ENCODE assay signal across 9 mouse cellular contexts in the genomic region with DNA sequence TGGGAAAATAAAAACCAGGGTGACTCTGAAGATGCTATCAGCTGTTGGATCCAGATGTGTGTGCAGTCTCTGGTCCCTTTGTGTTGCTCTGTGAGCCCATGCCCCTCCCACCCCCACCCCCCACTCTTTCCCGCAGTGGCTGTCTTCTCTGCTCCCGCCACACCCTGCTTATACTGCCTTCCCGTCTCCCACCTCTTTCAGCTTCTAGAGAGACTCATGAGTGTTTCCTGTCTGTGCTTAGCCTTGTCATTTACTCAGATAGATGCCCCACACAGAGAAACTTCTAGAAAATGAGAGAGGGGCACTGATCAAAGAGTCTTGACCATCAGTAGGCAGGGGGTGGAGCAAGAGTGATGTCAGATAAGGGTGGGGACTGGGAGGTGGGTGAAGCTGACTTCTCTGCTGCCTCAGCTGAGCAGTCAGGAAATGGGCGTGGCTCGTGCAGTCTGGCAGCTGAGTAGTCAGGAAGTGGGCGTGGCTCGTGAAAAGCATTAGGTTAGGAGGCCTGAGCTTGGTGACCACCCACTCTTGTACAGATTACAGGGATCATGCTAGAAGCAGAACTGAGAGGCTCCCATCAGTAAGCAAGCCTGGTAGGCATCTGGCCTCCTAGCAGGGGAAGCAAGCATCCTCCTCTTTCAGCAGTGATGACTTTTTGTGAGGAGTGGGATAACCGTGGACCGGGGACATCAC. TPM values are rescaled to one million over a fixed set of nuclear protein-coding genes. Genes with fewer than 3 reads are reported as not detected.
DNase-seq lines count a peak whose midpoint lies in the region; ATAC-seq and TF ChIP-seq lines count a peak whose summit lies in the region.
"Had no signal": no experiment of that assay in that cellular context is flagged by ENCODE, and none has a peak within 500 bp of the region (broad histone marks: within the 10 kb centered on the region; RNA-seq: fewer than 3 reads in every experiment).

No protein-coding gene starts in this region.

- peak overlapping the region; percentile 23 for H3K4me3 ChIP-seq in heart, embryonic 15.5 days
- no peak overlapping the region; the same call in 1 of the 2 replicates for H3K4me3 ChIP-seq in kidney, postnatal 0 days (replicated peaks; ENCODE audit: low read depth, low read length)
- H3K4me3 ChIP-seq in lung, embryonic 14.5 days (ENCODE audit: low read depth, low read length) = peak overlapping the region; percentile 14; the same call in 1 of the 2 replicates
- no peak overlapping the region for H3K4me3 ChIP-seq in neural tube, embryonic 14.5 days (ENCODE audit: low read depth, low read length)
- peak overlapping the region; percentile 31 for H3K4me3 ChIP-seq in thymus, adult 2 months (ENCODE audit: control insufficient read depth, insufficient read depth, low read length)

- H3K36me3 ChIP-seq in heart, embryonic 15.5 days = 0 out of 2 replicates have a peak, but pooled peaks cover 3% of the 10 kb centered on the region
- H3K36me3 ChIP-seq in kidney, postnatal 0 days (ENCODE audit: insufficient read depth, low read length) = peaks cover 12% of the 10 kb centered on the region; the same call in 1 of the 2 replicates
- H3K36me3 ChIP-seq in lung, embryonic 14.5 days (ENCODE audit: insufficient read depth) = no peaks in the 10 kb centered on the region
- peaks cover 22% of the 10 kb centered on the region for H3K36me3 ChIP-seq in neural tube, embryonic 14.5 days (ENCODE audit: control insufficient read depth, insufficient read depth, low read length)
- no peaks in the 10 kb centered on the region for H3K36me3 ChIP-seq in thymus, adult 2 months (ENCODE audit: control insufficient read depth, insufficient read depth, low read length)

- TF ChIP-seq POLR2A in thymus, adult 2 months (IDR thresholded peaks at IDR 0.05; ENCODE audit: control insufficient read depth, extremely low read depth, insufficient read depth, low read length, poor library complexity) = no peak

- peaks cover 8% of the 10 kb centered on the region for H3K4me1 ChIP-seq in heart, embryonic 15.5 days (replicated peaks)
- H3K4me1 ChIP-seq in kidney, postnatal 0 days (replicated peaks; ENCODE audit: insufficient read depth, low read length) = peaks cover 22% of the 10 kb centered on the region
- peaks cover 10% of the 10 kb centered on the region; the same call in 1 of the 2 replicates for H3K4me1 ChIP-seq in lung, embryonic 14.5 days (ENCODE audit: insufficient read depth)
- no peaks in the 10 kb centered on the region for H3K4me1 ChIP-seq in neural tube, embryonic 14.5 days (ENCODE audit: control insufficient read depth, insufficient read depth, low read length)
- H3K4me1 ChIP-seq in thymus, adult 2 months (replicated peaks; ENCODE audit: control insufficient read depth, insufficient read depth, low read length) = peaks cover 10% of the 10 kb centered on the region

- DNase-seq in 416B (ENCODE audit: low read depth) = peak; percentile 98
- DNase-seq in kidney, postnatal 0 days (ENCODE audit: low spot score) = peak; percentile 99
- peak; percentile 98 for DNase-seq in lung, embryonic 14.5 days
- peak; percentile 93 for DNase-seq in thymus, adult 2 months

- peak; percentile 85 for ATAC-seq in activated CD4-positive, CD25-positive, alpha-beta regulatory T cell, adult 4 months
- peak; percentile 84 for ATAC-seq in erythroblast, adult 5-6 weeks (replicated peaks; ENCODE audit: low FRiP score, poor library complexity, severe bottlenecking)
- peak; percentile 87 for ATAC-seq in heart, embryonic 15.5 days (replicated peaks; ENCODE audit: insufficient number of reproducible peaks, insufficient read depth, low FRiP score, low read depth)
- ATAC-seq in kidney, postnatal 0 days (replicated peaks; ENCODE audit: low FRiP score, low read depth) = peak; percentile 81
- peak; percentile 89 for ATAC-seq in lung, embryonic 14.5 days (ENCODE audit: insufficient read depth)
- peak; percentile 59 for ATAC-seq in neural tube, embryonic 14.5 days (ENCODE audit: low read depth)

- H3K4me2 ChIP-seq in heart, embryonic 15.5 days = peak overlapping the region; percentile 49
- H3K4me2 ChIP-seq in kidney, postnatal 0 days (ENCODE audit: low read length) = peak overlapping the region; percentile 52
- peak overlapping the region; percentile 56 for H3K4me2 ChIP-seq in lung, embryonic 14.5 days
- H3K4me2 ChIP-seq in neural tube, embryonic 14.5 days (ENCODE audit: low read depth, low read length) = peak overlapping the region; percentile 14; the same call in 1 of the 2 replicates

- no peak overlapping the region for H3K9ac ChIP-seq in heart, embryonic 15.5 days
- peak overlapping the region; percentile 1; the same call in 1 of the 2 replicates for H3K9ac ChIP-seq in kidney, postnatal 0 days (ENCODE audit: low read depth, low read length)
- H3K9ac ChIP-seq in lung, embryonic 14.5 days = no peak overlapping the region
- H3K9ac ChIP-seq in neural tube, embryonic 14.5 days (replicated peaks; ENCODE audit: low read depth, low read length) = no peak overlapping the region

- H3K27ac ChIP-seq in heart, embryonic 15.5 days = peak overlapping the region; percentile 74
- peak overlapping the region; percentile 84 for H3K27ac ChIP-seq in kidney, postnatal 0 days
- H3K27ac ChIP-seq in lung, embryonic 14.5 days (ENCODE audit: low read depth) = peak overlapping the region; percentile 61
- H3K27ac ChIP-seq in neural tube, embryonic 14.5 days (ENCODE audit: low read depth, low read length) = no peak overlapping the region
- H3K27ac ChIP-seq in thymus, adult 2 months (ENCODE audit: control insufficient read depth, insufficient read depth, low read length) = peak overlapping the region; percentile 61

- no peaks in the 10 kb centered on the region for H3K9me3 ChIP-seq in heart, embryonic 15.5 days (replicated peaks)
- H3K9me3 ChIP-seq in kidney, postnatal 0 days (replicated peaks; ENCODE audit: low read length) = no peaks in the 10 kb centered on the region
- no peaks in the 10 kb centered on the region for H3K9me3 ChIP-seq in lung, embryonic 14.5 days (ENCODE audit: low read depth, low read length)
- H3K9me3 ChIP-seq in neural tube, embryonic 14.5 days (ENCODE audit: control insufficient read depth, low read length) = no peaks in the 10 kb centered on the region

- 5% methylated on average over 9 of the region's 9 CpGs for WGBS in heart, embryonic 15.5 days
- WGBS in kidney, postnatal 0 days = 9% methylated on average over 9 of the region's 9 CpGs
- WGBS in lung, embryonic 14.5 days = 9% methylated on average over 9 of the region's 9 CpGs
- 22% methylated on average over 9 of the region's 9 CpGs for WGBS in neural tube, embryonic 14.5 days
- 2% methylated on average over 9 of the region's 9 CpGs for WGBS in thymus, adult 2 months

- peak; percentile 3; the same call in 1 of the 2 replicates for TF ChIP-seq CTCF in kidney, postnatal 0 days (IDR thresholded peaks at IDR 0.05; ENCODE audit: low read depth)
- no peak for TF ChIP-seq CTCF in lung, embryonic 14.5 days (IDR thresholded peaks at IDR 0.05; ENCODE audit: low read depth)
- TF ChIP-seq CTCF in thymus, adult 2 months (IDR thresholded peaks at IDR 0.05; ENCODE audit: borderline replicate concordance, control insufficient read depth, extremely low read depth, insufficient read depth, low read length, poor library complexity) = no peak

- no peaks in the 10 kb centered on the region for H3K27me3 ChIP-seq in heart, embryonic 15.5 days
- H3K27me3 ChIP-seq in kidney, postnatal 0 days (ENCODE audit: insufficient read depth, low read length) = no peaks in the 10 kb centered on the region
- no peaks in the 10 kb centered on the region for H3K27me3 ChIP-seq in lung, embryonic 14.5 days (ENCODE audit: insufficient read depth, low read length)
- H3K27me3 ChIP-seq in neural tube, embryonic 14.5 days (ENCODE audit: control insufficient read depth, insufficient read depth, low read length) = no peaks in the 10 kb centered on the region
- H3K27me3 ChIP-seq in thymus, adult 2 months (ENCODE audit: control insufficient read depth, insufficient read depth, low read length) = no peaks in the 10 kb centered on the region

RNA-seq across cellular contexts. Expression of a gene that starts 48.4 kb away (rescaled TPM):
- polyA plus RNA-seq in activated CD4-positive, CD25-positive, alpha-beta regulatory T cell, adult 4 months (2017; shearing (Covaris generic)) = not detected
- not detected in 2 replicates for total RNA-seq in erythroblast, adult 5-6 weeks (2015; ENCODE audit: low replicate concordance)
- total RNA-seq in erythroblast, adult 5-6 weeks (2017; ENCODE audit: low replicate concordance) = not detected in 2 replicates
- not detected in 2 replicates for polyA plus RNA-seq in heart, embryonic 15.5 days (2015; fragmentation: Nextera tagmentation; extraction: Ambion mirVana)
- polyA plus RNA-seq in kidney, postnatal 0 days (2015; fragmentation: Nextera tagmentation; extraction: Ambion mirVana) = not detected in 2 replicates
- polyA plus RNA-seq in lung, embryonic 14.5 days (2014; fragmentation: Nextera tagmentation; extraction: Ambion mirVana) = not detected in 2 replicates
- not detected in 2 replicates for polyA plus RNA-seq in neural tube, embryonic 14.5 days (2014; fragmentation: Nextera tagmentation; extraction: Ambion mirVana)
- polyA plus RNA-seq in thymus, adult 2 months (2012; rRNA removed) = not detected in 2 replicates
- polyA plus RNA-seq: cortical plate, adult 2 months had no signal

Comparison
In these comparisons a context has a peak if more than half of its experiments do, and no peak if none do; other contexts are left out.
1. H3K4me3 ChIP-seq: peak in heart, embryonic 15.5 days (single experiment), lung, embryonic 14.5 days (single experiment) and thymus, adult 2 months (single experiment); none in kidney, postnatal 0 days (single experiment) and neural tube, embryonic 14.5 days (single experiment).
2. Peak in every context shown above with its lines, with median percentiles within 50 percentile points of each other: DNase-seq, ATAC-seq and H3K4me2 ChIP-seq.